Mouse (Mus musculus): ENCODE measurements around the gene Cpne8.
"Not testable (repeated sequence)": the region's sequence is repeated elsewhere in the genome, so short reads cannot be mapped to it uniquely, and the experiment has no call there.

Cpne8 gene

GRCm38 (mm10) chr15:90610767-90611166, 68.5 kb downstream of the Cpne8 start:
- not testable (repeated sequence) for DNase-seq (ENCODE audit: low spot score)

GRCm38 (mm10) chr15:90609836-90610415, 69.3 kb downstream of the Cpne8 start:
- DNase-seq (ENCODE audit: low spot score): no peak

GRCm38 (mm10) chr15:90608368-90608767, 70.9 kb downstream of the Cpne8 start:
- no peak for DNase-seq (ENCODE audit: low spot score)

- DNase-seq (ENCODE audit: low spot score): no peak
These were observed 72.1 kb downstream of the Cpne8 start for GRCm38 (mm10) chr15:90607181-90607580.

- DNase-seq (ENCODE audit: low spot score): no peak
These were observed 75.6 kb downstream of the Cpne8 start for GRCm38 (mm10) chr15:90603676-90604075.

GRCm38 (mm10) chr15:90597715-90598497, 81.3 kb downstream of the Cpne8 start:
- no peak for DNase-seq (ENCODE audit: low spot score)

- DNase-seq (ENCODE audit: low spot score): no peak
These were observed 83.6 kb downstream of the Cpne8 start for GRCm38 (mm10) chr15:90595592-90595991.

- no peak for DNase-seq (ENCODE audit: low spot score)
These were observed 89.6 kb downstream of the Cpne8 start for GRCm38 (mm10) chr15:90589587-90589986.

- DNase-seq (ENCODE audit: low spot score): no peak
These were observed 101.8 kb downstream of the Cpne8 start for GRCm38 (mm10) chr15:90577402-90577801.

- DNase-seq (ENCODE audit: low spot score): no peak
These were observed 110.0 kb downstream of the Cpne8 start for GRCm38 (mm10) chr15:90569246-90569645.

- no peak for DNase-seq (ENCODE audit: low spot score)
These were observed 111.2 kb downstream of the Cpne8 start for GRCm38 (mm10) chr15:90568050-90568449.

GRCm38 (mm10) chr15:90563996-90564395, 115.2 kb downstream of the Cpne8 start:
- no peak for DNase-seq (ENCODE audit: low spot score)

- no peak for DNase-seq (ENCODE audit: low spot score)
These were observed 117.6 kb downstream of the Cpne8 start for GRCm38 (mm10) chr15:90561613-90562012.

- no peak for DNase-seq (ENCODE audit: low spot score)
These were observed 130.6 kb downstream of the Cpne8 start for GRCm38 (mm10) chr15:90548589-90548988.

- no peak for DNase-seq (ENCODE audit: low spot score)
These were observed 135.8 kb downstream of the Cpne8 start for GRCm38 (mm10) chr15:90543447-90543846.

GRCm38 (mm10) chr15:90542126-90542525, 137.1 kb downstream of the Cpne8 start:
- no peak for DNase-seq (ENCODE audit: low spot score)

GRCm38 (mm10) chr15:90536311-90537202, 142.7 kb downstream of the Cpne8 start:
- DNase-seq (ENCODE audit: low spot score): no peak

- no peak for DNase-seq (ENCODE audit: low spot score)
These were observed 143.5 kb downstream of the Cpne8 start for GRCm38 (mm10) chr15:90535730-90536129.

GRCm38 (mm10) chr15:90512769-90513168, 166.5 kb downstream of the Cpne8 start:
- DNase-seq (ENCODE audit: low spot score): no peak

GRCm38 (mm10) chr15:90497080-90497479, 182.2 kb downstream of the Cpne8 start:
- DNase-seq (ENCODE audit: low spot score): no peak

- no peak for DNase-seq (ENCODE audit: low spot score)
These were observed 187.7 kb downstream of the Cpne8 start for GRCm38 (mm10) chr15:90491558-90491957.

- no peak for DNase-seq (ENCODE audit: low spot score)
These were observed 189.0 kb downstream of the Cpne8 start for GRCm38 (mm10) chr15:90490186-90490585.

GRCm38 (mm10) chr15:90470561-90470960, 208.7 kb downstream of the Cpne8 start:
- not testable (repeated sequence) for DNase-seq (ENCODE audit: low spot score)

All from left cerebral cortex, adult 11 months (tissue).